Mouse (Mus musculus) limb, embryonic 15.5 days (tissue): ENCODE measurements around the gene Gm11444. TPM values are rescaled to one million over a fixed set of nuclear protein-coding genes. Genes with fewer than 3 reads are reported as not detected.

Experiments
- ATAC-seq: fragments of 200-750 bp; cut with Nextera tagmentation; 2 replicates; pipeline ENCODE4 v1.8.0; 2017; ENCODE audit warnings: low read depth, moderate TSS enrichment; ENCODE audit not compliant: insufficient number of reproducible peaks, low FRiP score, low TSS enrichment
- H3K27ac ChIP-seq: fragments of 300-500 bp; sonication (generic); 2 replicates; pipeline ENCODE4 v1.5.1; 2015; ENCODE audit warnings: moderate library complexity, mild to moderate bottlenecking, inconsistent platforms
- H3K27me3 ChIP-seq: fragments of 300-500 bp; sonication (generic); 2 replicates; pipeline ENCODE4 v1.6.1; 2015; ENCODE audit warnings: inconsistent platforms
- H3K36me3 ChIP-seq: fragments of 300-500 bp; sonication (generic); 2 replicates; pipeline ENCODE4 v1.6.1; 2015; ENCODE audit warnings: inconsistent platforms
- H3K4me1 ChIP-seq: fragments of 300-500 bp; sonication (generic); 2 replicates; pipeline ENCODE4 v1.6.1; 2015; ENCODE audit warnings: inconsistent platforms
- H3K4me2 ChIP-seq: fragments of 300-500 bp; sonication (generic); 2 replicates; pipeline ENCODE4 v1.6.1; 2015; ENCODE audit warnings: mild to moderate bottlenecking, inconsistent platforms
- H3K4me3 ChIP-seq: fragments of 300-500 bp; sonication (generic); 2 replicates; pipeline ENCODE4 v1.5.1; 2015; ENCODE audit warnings: mild to moderate bottlenecking, inconsistent platforms
- H3K9ac ChIP-seq: fragments of 300-500 bp; sonication (generic); 2 replicates; pipeline ENCODE4 v1.6.1; 2015; ENCODE audit warnings: inconsistent platforms
- H3K9me3 ChIP-seq: fragments of 300-500 bp; sonication (generic); 2 replicates; pipeline ENCODE4 v1.6.1; 2016; ENCODE audit warnings: inconsistent platforms
- WGBS: fragments of 180-500 bp; shearing (Covaris S2); methylation state at CpG from one replicate; pipeline ENCODE4 v1.1.7; 2015; 5-methylcytosine and 5-hydroxymethylcytosine counted together
- polyA plus RNA-seq: library from polyadenylated mRNA; unstranded; fragments of >200 nt; fragmentation: Nextera tagmentation; extraction: Ambion mirVana; gene quantifications from 2 replicates; pipeline ENCODE4 v1.2.1, GENCODE M21; 2015

Gm11444 gene
- polyA plus RNA-seq, 1 experiment from 2014 or later = not detected

- peak; percentile 67; the same call in 1 of the 2 replicates for ATAC-seq
- H3K27ac ChIP-seq = 0 out of 2 replicates have a peak overlapping the region, but pooled peaks have one; percentile 22
- H3K4me1 ChIP-seq = peaks cover 8% of the 10 kb centered on the region
- H3K36me3 ChIP-seq = no peaks in the 10 kb centered on the region
- peak overlapping the region; percentile 30 for H3K4me3 ChIP-seq
- peaks cover 16% of the 10 kb centered on the region for H3K27me3 ChIP-seq
- WGBS = 2% methylated on average over 21 of the region's 21 CpGs
- peak overlapping the region; percentile 43 for H3K4me2 ChIP-seq
- no peak overlapping the region for H3K9ac ChIP-seq
- no peaks in the 10 kb centered on the region for H3K9me3 ChIP-seq
Measured at GRCm38 (mm10) chr11:85849037-85849436, 1.1 kb downstream of the Gm11444 start.

DNA sequence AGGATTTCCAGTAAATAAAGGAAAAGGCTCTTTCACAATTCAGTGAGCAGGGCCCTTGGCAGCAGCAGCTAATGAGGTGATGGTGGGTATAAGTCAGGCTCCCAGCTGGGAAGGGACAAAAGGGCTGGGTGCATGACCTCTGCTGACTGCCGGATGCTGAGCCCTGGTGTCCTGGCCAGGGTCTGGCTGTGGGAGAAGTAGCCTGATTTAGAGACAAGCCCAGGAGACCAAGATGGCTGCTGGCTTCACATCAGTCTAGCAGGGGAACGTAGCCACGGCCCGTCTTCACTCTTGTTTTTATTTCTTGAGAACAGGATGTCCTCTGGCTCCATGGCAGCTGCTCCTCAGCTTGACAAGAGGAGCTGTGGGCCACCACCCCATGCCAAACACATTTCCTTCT, 3.6 kb downstream of the Gm11444 start:
- no peak for ATAC-seq
- H3K27ac ChIP-seq = no peak overlapping the region
- 51% methylated on average over 4 of the region's 4 CpGs for WGBS
- peaks cover 23% of the 10 kb centered on the region for H3K27me3 ChIP-seq
- no peak overlapping the region for H3K4me3 ChIP-seq
- no peak overlapping the region for H3K4me2 ChIP-seq
- H3K4me1 ChIP-seq = peaks cover 29% of the 10 kb centered on the region
- H3K9me3 ChIP-seq = no peaks in the 10 kb centered on the region
- no peaks in the 10 kb centered on the region for H3K36me3 ChIP-seq
- no peak overlapping the region for H3K9ac ChIP-seq

GRCm38 (mm10) chr11:85845921-85846320, 4.2 kb downstream of the Gm11444 start:
- Histone ChIP-seq H3K9me3 (no peaks in the 10 kb centered on the region), H3K4me1 (peaks cover 30% of the 10 kb centered on the region), H3K27me3 (peaks cover 28% of the 10 kb centered on the region), H3K9ac (no peak overlapping the region), H3K27ac (no peak overlapping the region), H3K4me2 (no peak overlapping the region), H3K4me3 (no peak overlapping the region), H3K36me3 (no peaks in the 10 kb centered on the region)
- WGBS = 44% methylated on average over 5 of the region's 5 CpGs
- no peak for ATAC-seq

GRCm38 (mm10) chr11:85844971-85845370, 5.2 kb downstream of the Gm11444 start:
- WGBS = 38% methylated on average over 5 of the region's 5 CpGs
- peak overlapping the region; percentile 81 for H3K4me2 ChIP-seq
- H3K27ac ChIP-seq = no peak overlapping the region
- peaks cover 39% of the 10 kb centered on the region for H3K4me1 ChIP-seq
- ATAC-seq = no peak
- H3K4me3 ChIP-seq = peak overlapping the region; percentile 54; the same call in 1 of the 2 replicates
- peaks cover 37% of the 10 kb centered on the region for H3K27me3 ChIP-seq
- H3K36me3 ChIP-seq = no peaks in the 10 kb centered on the region
- H3K9me3 ChIP-seq = no peaks in the 10 kb centered on the region
- 0 out of 2 replicates have a peak overlapping the region, but pooled peaks have one; percentile 24 for H3K9ac ChIP-seq

GRCm38 (mm10) chr11:85844144-85844965, 5.8 kb downstream of the Gm11444 start:
- WGBS = under 1% methylated on average over 54 of the region's 54 CpGs
- ATAC-seq = peak; percentile 74
- Histone ChIP-seq H3K9me3 (no peaks in the 10 kb centered on the region), H3K36me3 (no peaks in the 10 kb centered on the region), H3K4me3 (peak overlapping the region; percentile 54), H3K9ac (peak overlapping the region; percentile 24), H3K27ac (peak overlapping the region; percentile 72), H3K4me1 (peaks cover 39% of the 10 kb centered on the region), H3K27me3 (peaks cover 43% of the 10 kb centered on the region), H3K4me2 (peak overlapping the region; percentile 81)

DNA sequence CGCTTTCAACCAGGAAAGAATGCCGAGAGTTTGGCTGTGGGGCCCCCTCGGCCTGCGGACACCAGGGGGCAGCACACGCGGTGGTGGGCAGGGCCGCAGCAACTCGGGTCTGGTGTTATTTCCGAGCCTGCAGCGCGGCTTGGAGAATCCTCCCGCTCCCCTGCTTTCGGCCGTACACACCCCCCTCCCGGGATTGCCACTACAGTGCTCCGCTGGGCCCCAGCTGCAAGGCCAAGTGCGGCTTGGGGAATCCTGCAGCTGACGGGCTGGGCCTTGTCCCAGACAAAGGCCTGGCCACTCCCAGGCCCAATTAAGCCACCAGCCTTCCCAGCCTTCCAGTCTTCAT, 6.8 kb downstream of the Gm11444 start:
- peaks cover 41% of the 10 kb centered on the region for H3K4me1 ChIP-seq
- H3K9ac ChIP-seq = 0 out of 2 replicates have a peak overlapping the region, but pooled peaks have one; percentile 31
- H3K27me3 ChIP-seq = peaks cover 54% of the 10 kb centered on the region
- no peaks in the 10 kb centered on the region for H3K36me3 ChIP-seq
- peak overlapping the region; percentile 81 for H3K4me2 ChIP-seq
- ATAC-seq = peak; percentile 42; the same call in 1 of the 2 replicates
- WGBS = 0% methylated on average over 18 of the region's 18 CpGs
- H3K27ac ChIP-seq = peak overlapping the region; percentile 72
- no peaks in the 10 kb centered on the region for H3K9me3 ChIP-seq
- peak overlapping the region; percentile 54 for H3K4me3 ChIP-seq

DNA sequence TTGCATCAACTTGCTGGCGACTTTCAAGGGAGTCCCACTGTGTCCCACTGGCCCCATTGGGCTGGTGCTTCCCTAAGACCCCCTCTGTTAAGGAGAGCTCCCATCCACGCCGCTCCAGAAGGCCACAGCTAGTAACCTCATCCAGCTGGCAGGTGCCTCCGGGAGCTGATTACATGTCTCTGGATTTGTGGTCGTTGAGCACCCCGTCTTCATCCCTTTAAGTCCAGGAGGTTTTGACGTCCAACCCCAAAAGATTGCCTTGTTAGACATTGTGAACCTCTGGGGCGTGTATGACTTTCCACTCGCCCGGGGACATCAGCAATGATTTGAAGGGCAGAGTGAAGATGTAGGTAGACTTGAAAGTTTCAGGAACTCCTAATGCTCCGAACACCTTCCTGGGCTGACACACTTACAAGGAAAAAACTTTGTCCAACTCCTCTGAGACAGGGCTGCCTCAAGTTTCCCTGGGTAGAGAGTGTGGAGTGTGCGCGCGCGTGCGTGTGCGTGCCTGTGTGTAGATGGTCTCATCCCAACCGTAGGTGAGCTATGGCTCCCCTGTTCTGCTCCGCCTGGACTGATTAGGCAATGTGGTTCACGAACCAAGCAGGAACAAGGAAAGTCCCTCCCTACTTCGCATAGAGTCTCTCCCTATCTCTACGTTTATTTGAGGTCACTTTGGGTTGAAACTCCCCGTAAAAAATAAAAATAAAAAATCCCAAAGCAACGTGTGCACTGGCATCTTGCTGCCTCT, 7.4 kb downstream of the Gm11444 start:
- ATAC-seq = no peak
- WGBS = 10% methylated on average over 24 of the region's 24 CpGs
- peaks cover 59% of the 10 kb centered on the region for H3K27me3 ChIP-seq

GRCm38 (mm10) chr11:85841980-85842379, 8.2 kb downstream of the Gm11444 start:
- no peaks in the 10 kb centered on the region for H3K9me3 ChIP-seq
- peak overlapping the region; percentile 7; the same call in 1 of the 2 replicates for H3K9ac ChIP-seq
- peak overlapping the region; percentile 71 for H3K4me2 ChIP-seq
- H3K27me3 ChIP-seq = peaks cover 65% of the 10 kb centered on the region
- ATAC-seq = peak; percentile 28; the same call in 1 of the 2 replicates
- H3K4me3 ChIP-seq = peak overlapping the region; percentile 63
- H3K27ac ChIP-seq = peak overlapping the region; percentile 48; the same call in 1 of the 2 replicates
- under 1% methylated on average over 31 of the region's 32 CpGs for WGBS
- no peaks in the 10 kb centered on the region for H3K36me3 ChIP-seq
- H3K4me1 ChIP-seq = peaks cover 54% of the 10 kb centered on the region

More for the DNA sequence above, 7.4 kb downstream of the Gm11444 start:
- Histone ChIP-seq H3K9me3 (no peaks in the 10 kb centered on the region), H3K4me2 (peak overlapping the region; percentile 81), H3K4me3 (peak overlapping the region; percentile 54), H3K36me3 (no peaks in the 10 kb centered on the region), H3K27ac (peak overlapping the region; percentile 72), H3K9ac (0 out of 2 replicates have a peak overlapping the region, but pooled peaks have one; percentile 31), H3K4me1 (peaks cover 46% of the 10 kb centered on the region)

GRCm38 (mm10) chr11:85841211-85841681, 8.9 kb downstream of the Gm11444 start:
- peak overlapping the region; percentile 63 for H3K4me3 ChIP-seq
- H3K27me3 ChIP-seq = peaks cover 71% of the 10 kb centered on the region
- H3K4me2 ChIP-seq = peak overlapping the region; percentile 26; the same call in 1 of the 2 replicates
- peaks cover 58% of the 10 kb centered on the region for H3K4me1 ChIP-seq
- no peak for ATAC-seq
- no peak overlapping the region for H3K27ac ChIP-seq
- no peaks in the 10 kb centered on the region for H3K36me3 ChIP-seq
- H3K9me3 ChIP-seq = no peaks in the 10 kb centered on the region
- no peak overlapping the region for H3K9ac ChIP-seq
- 18% methylated on average over 8 of the region's 8 CpGs for WGBS

GRCm38 (mm10) chr11:85840803-85841145, 9.4 kb downstream of the Gm11444 start:
- Histone ChIP-seq H3K4me2 (peak overlapping the region; percentile 33), H3K4me3 (peak overlapping the region; percentile 63), H3K36me3 (no peaks in the 10 kb centered on the region), H3K9ac (no peak overlapping the region), H3K27me3 (peaks cover 73% of the 10 kb centered on the region), H3K9me3 (no peaks in the 10 kb centered on the region), H3K4me1 (peaks cover 63% of the 10 kb centered on the region), H3K27ac (peak overlapping the region; percentile 29; the same call in 1 of the 2 replicates)
- WGBS = 8% methylated on average over 21 of the region's 21 CpGs
- no peak for ATAC-seq

- WGBS = 20% methylated on average over 27 of the region's 27 CpGs
- Histone ChIP-seq H3K9ac (no peak overlapping the region), H3K27ac (peak overlapping the region; percentile 29; the same call in 1 of the 2 replicates), H3K36me3 (no peaks in the 10 kb centered on the region), H3K4me2 (peak overlapping the region; percentile 33), H3K4me1 (peaks cover 65% of the 10 kb centered on the region), H3K4me3 (peak overlapping the region; percentile 63), H3K27me3 (peaks cover 72% of the 10 kb centered on the region), H3K9me3 (no peaks in the 10 kb centered on the region)
- no peak for ATAC-seq
Measured at GRCm38 (mm10) chr11:85840031-85840802, 9.9 kb downstream of the Gm11444 start.
